Mouse (Mus musculus): Measurements from ENCODE around the gene 6430548M08Rik.

DNA sequence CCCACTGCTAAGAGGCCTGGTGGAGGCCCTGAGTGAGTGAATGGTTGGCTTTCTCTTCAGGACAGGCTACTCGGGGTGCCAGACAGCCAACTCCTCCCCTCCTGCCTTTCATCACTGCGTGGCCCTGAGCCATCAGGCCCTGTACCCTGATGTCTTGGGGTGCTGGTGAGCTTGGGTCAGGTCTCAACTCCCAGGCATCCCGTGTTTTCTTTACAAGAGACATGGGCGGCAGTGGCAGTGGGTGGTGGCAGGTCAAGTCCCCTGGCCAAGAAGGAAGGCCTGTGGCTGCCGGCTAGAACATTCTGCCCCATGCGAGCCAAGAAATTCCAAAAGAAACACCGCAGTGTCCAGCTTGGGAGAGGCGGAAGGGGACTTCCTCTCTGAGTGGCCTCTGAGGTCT, 72.5 kb downstream of the 6430548M08Rik start:
- no peak for TF ChIP-seq CHD2 (IDR thresholded peaks at IDR 0.05; ENCODE audit: low read depth, low read length)
- no peak for TF ChIP-seq MAFK (IDR thresholded peaks at IDR 0.05; ENCODE audit: insufficient read depth, low read depth, low read length)
- no peak for TF ChIP-seq HCFC1 (IDR thresholded peaks at IDR 0.05; ENCODE audit: borderline replicate concordance, insufficient read depth, low read length)
- TF ChIP-seq ZC3H11A (IDR thresholded peaks at IDR 0.05; ENCODE audit: borderline replicate concordance, low read depth, low read length): no peak
- no peak for TF ChIP-seq ZNF384 (IDR thresholded peaks at IDR 0.05; ENCODE audit: low read depth, low read length)
